Mouse (Mus musculus): ENCODE data around the gene Foxp1. TPM values are rescaled to one million over a fixed set of nuclear protein-coding genes. Genes with fewer than 3 reads are reported as not detected.
A peak's percentile ranks its signal among the peaks of the same experiment; 100 is the strongest.

Gene Foxp1
- total RNA-seq, 2 experiments from 2014 or later: 94.3 to 100 TPM

DNA sequence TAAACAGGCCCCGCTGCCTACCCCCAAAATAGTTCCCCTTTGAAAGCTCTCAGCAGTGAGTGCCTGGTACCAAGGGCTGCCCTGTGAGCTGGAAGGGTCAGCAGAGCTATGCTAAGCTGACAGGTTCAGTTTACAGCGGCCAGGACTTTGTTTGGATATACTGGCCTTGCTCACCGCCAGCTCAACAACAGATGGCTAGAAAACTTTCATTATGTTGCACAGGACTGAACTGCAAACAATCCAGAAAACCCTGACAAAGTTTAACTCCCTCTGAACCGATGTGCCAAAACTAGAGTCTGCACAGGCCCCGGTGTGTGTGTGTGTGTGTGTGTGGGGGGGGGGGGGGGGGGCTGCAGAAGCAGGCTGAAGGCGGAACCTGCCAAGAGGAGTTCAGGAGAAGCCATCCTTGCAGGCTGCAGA lies 421.0 kb downstream of the Foxp1 start:
- no peak for DNase-seq (ENCODE audit: low spot score in 2 of 2)

DNA sequence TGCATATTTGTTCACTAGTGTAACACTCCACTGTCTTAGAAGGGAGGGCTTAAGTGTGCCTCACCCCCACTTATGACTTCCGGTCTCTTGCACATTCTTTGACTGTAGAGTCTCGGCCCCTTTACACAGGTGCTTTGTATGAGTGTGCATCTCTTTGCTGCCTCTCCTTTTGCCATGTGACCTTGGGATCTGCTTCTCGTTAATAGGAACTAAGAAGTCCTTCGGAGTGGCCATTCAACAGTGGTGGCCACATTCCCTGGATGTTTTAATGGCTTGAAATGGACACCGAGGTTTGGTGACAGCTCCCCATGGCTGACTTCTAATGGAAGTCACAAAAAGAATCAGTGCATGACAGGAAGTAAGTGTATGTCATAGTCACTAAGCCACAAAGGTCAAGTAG lies 422.2 kb downstream of the Foxp1 start:
- no peak for DNase-seq (ENCODE audit: low spot score in 2 of 2)

DNA sequence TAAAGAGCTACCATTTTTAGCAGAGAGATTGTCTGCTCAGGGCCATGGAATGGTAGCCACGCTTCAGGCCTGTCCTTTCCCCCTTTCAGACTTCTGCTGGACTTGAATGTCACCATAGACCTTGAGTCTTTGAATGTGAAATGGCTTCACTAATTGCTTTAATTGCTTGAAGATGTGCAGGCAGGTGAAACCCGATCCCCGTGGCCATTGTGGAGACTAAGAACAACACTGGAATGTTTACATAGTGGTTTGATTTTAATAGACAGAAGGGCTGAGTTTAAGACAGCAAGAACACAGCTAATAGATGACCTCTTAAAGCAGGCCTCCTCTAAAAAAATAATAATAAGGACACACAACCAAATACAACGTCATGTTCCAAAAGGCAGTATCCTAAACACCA lies 422.7 kb downstream of the Foxp1 start:
- DNase-seq (ENCODE audit: low spot score in 2 of 2): no peak

DNA sequence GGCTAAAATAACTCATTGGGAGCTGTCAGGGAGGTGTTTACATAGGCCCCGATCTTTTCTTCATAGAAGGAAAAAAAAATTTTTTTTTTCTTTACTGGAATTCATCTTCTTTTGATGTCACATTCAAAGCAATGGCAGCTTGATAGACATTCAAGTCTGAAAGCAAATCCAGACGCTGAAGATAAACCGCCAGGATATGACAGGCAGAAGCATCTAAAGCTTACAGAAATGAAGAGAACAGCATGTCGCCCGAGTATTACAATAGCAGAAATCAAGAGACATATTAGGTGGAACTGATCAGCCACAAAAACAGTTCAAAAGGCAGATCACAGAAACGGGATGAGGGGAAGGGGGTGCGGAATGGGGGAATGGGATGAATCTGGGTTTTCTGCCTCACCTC lies 425.3 kb downstream of the Foxp1 start:
- DNase-seq (ENCODE audit: low spot score in 2 of 2): peak in 1 of 2 experiments; percentile 12

DNA sequence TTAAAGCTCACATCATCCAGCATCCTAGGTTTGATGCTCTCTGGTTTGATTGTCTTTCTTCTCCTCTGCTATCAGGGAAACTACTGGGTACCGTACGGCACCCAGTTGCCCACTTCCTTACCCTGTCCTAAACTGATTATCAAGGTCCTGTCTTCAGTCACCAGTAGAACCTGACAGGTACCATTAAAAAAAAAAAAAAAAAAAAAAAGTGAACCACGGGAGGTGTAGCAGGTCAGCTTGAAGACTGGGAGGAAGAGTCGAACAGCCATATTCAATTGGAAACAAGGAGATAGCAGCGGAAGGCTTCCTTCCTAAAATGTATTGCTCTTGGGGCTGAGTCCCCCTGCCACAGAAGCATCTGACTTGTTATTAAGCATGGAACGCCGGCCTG lies 425.8 kb downstream of the Foxp1 start:
- DNase-seq (ENCODE audit: low spot score in 2 of 2): no peak

DNA sequence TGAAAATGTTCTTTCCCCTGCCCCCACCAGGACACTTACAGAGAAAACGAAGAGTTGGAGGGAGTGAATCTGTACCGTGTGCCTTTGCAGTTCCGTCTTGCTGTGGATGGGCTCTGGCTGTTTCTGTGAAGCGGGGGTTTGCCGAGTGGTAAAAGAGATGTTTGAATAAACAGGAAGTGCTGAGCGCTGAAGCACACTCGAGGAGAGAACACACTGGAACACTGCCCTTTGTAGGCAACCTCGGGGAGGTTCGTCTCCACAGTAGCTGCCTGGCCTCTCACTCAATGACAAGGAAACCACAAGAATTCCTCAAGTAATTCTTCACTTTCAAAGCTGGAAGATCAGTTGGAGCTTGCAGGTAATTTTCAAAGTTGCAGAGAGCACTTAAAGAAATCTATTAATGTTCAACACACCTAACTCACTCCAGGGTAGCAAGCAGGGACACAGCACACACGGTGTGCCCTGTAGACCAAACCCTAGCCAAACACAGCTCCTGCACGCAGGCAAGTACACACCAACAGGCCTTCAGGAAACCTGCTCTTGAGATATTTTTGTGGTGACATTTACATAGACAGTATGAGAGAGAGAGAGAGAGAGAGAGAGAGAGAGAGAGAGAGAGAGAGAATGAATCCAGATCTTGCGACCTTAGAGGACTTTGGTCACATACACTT lies 426.3 kb downstream of the Foxp1 start:
- peak in 1 of 2 experiments; percentile 21 for DNase-seq (ENCODE audit: low spot score in 2 of 2)

GRCm38 (mm10) chr6:99095185-99096104 lies 427.1 kb downstream of the Foxp1 start:
- DNase-seq (ENCODE audit: low spot score in 2 of 2): peak in 1 of 2 experiments; percentile 22

DNA sequence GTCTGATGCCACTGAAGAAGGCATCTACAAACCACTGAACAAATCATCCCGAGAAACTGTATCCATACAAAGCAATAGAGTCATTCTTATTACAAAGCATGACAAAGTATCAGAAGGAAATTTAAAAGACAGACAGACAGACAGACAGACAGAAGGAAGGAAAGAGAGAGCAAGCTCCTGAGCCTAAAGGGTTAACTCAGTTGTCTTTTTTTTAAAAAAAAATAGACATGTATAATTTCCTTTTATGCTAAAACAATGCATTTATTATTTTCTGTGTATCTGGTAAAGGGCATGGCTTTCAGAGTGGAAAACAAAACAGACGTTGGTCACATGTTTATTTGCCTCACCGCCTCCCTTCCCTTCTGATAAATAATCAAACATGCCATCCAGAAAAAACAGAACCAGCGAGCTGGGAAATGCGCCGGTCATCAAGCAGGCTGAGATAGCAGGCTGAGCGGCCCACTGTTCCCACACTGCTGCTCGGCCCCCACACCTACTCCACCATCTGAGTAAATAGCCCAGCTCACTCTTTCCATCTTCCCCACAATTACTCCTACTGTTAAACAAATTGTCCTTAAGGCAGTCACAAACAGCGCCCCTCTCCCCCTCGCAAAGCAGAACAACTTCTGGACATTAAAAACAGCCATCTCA lies 428.1 kb downstream of the Foxp1 start:
- DNase-seq (ENCODE audit: low spot score in 2 of 2): peak in 1 of 2 experiments; percentile 27

DNA sequence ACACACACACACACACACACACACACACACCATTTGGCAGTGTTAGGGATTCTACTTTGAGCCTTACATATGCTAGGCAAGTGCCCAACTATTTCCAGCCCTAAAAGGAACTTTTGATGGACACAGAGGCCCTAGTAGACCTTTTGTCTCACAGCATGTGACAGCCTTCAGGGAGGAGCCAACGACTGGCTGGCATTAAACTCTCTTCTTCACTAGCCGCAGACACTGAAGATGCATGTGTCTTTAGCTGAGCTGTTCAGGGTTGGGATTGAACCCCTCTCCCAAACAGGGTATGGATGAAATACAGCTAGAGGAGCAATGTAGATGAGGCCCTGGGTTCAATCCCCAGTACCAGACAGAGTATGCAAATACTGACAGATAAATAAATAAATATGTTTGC lies 428.7 kb downstream of the Foxp1 start:
- DNase-seq (ENCODE audit: low spot score in 2 of 2): no peak

- DNase-seq (ENCODE audit: low spot score in 2 of 2): no peak
Measured at GRCm38 (mm10) chr6:99093208-99093607, 429.3 kb downstream of the Foxp1 start.

GRCm38 (mm10) chr6:99091799-99092198 lies 430.7 kb downstream of the Foxp1 start:
- no peak for DNase-seq (ENCODE audit: low spot score in 2 of 2)

GRCm38 (mm10) chr6:99087598-99087997 lies 434.9 kb downstream of the Foxp1 start:
- DNase-seq (ENCODE audit: low spot score in 2 of 2): no peak

DNA sequence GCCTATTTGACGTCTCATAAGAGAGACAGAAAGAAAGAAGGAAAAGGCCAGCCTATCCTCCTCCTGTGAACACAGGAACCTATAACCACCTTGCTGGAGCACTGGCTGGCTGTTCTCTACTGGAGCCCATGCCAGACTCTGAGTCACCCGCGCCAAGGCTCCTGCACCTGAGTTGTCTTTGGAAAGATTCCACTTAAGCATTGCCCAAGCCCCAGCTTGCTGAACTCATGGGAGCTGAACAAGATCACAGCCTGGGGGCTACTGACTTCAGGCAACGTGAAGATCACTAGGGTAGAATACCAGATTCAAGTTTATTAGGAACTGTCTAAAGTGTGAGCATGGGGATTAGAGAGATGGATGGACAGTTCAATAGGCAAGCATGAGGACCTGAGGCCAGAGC lies 437.6 kb downstream of the Foxp1 start:
- no peak for DNase-seq (ENCODE audit: low spot score in 2 of 2)

GRCm38 (mm10) chr6:99081259-99081658 lies 441.3 kb downstream of the Foxp1 start:
- DNase-seq (ENCODE audit: low spot score in 2 of 2): no peak

- DNase-seq (ENCODE audit: low spot score in 2 of 2): peak in 1 of 2 experiments; percentile 36
Measured at GRCm38 (mm10) chr6:99079041-99079835, 443.3 kb downstream of the Foxp1 start.

GRCm38 (mm10) chr6:99078089-99078488 lies 444.4 kb downstream of the Foxp1 start:
- DNase-seq (ENCODE audit: low spot score in 2 of 2): no peak

DNA sequence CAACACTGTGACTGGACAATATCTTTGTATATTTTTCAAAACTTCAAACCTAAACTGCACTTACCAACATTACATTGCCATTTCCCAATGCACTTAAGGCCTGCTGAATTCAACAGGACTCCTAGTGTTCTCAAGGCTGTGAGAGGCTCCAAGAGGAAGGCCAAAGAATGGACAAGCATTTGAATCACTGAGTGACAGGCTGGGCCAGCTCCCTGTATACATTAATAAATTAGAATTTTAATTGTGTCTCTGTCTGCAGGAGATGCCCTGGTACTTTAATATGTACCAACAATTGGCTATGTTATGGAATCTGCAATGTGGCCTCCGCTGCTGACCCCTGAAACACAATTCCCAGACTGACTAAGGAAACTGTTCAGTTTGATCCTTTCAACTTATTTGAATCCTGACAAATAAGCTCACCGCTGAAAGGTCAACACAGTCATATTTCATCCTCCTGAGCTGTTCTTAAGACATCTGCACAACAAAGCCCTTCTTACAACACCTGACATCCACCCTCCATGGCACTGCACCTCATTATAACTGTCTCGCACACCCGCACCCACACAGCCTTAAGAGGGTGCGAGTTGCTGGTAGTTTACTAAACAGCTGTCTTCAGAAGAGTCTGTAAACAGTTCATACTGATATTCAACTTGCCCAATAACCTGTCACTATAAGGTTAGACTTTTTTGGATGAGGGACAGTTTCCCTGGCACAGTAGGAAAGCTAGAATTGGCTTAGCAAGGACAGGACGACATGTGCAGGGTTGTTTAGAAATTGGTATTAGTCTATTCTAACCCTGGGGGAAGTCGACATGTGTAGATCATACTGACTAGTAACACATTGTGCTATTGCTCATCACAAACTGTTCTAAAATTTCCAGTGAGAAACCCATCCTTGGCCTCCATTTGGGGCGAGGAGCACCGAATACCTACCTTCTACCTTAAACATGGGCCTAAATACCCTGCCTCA lies 448.9 kb downstream of the Foxp1 start:
- DNase-seq (ENCODE audit: low spot score in 2 of 2): no peak

- no peak for DNase-seq (ENCODE audit: low spot score in 2 of 2)
Measured at GRCm38 (mm10) chr6:99070710-99071109, 451.8 kb downstream of the Foxp1 start.

DNA sequence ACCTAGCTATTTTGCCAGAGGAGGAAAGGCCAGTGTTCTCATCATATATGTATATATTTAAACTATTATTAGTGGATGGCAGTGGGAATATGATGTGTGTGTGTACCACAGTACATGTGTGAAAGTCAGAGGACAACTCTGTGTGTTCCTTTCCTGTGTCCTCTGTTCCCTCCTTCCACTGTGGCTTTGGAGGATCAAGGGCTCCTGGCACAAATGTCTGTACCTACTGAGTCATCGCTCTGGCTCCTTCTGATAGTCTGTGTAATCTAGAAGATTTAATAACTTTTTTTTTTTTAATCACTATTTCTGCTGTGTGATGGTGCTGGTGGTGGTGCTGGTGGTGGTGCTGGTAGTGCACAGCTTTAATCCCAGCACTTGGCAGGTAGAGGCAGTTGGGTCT lies 452.8 kb downstream of the Foxp1 start:
- no peak for DNase-seq (ENCODE audit: low spot score in 2 of 2)

All from layer of hippocampus, adult 18-20 months (tissue).